Mouse (Mus musculus) heart, embryonic 10.5 days (tissue): ENCODE measurements at regions not wholly inside any gene's neighbourhood (a gene's known extent, or its start where the extent isn't known, plus 50 kb on each side); places are given as distances from the start of the nearest gene placed in this dataset.
A peak's percentile ranks its signal among the peaks of the same experiment; 100 is the strongest.
"Not testable (repeated sequence)": the region's sequence is repeated elsewhere in the genome, so short reads cannot be mapped to it uniquely, and the experiment has no call there.

Experiments used
- DNase-seq: peaks from one replicate; pipeline ENCODE4 v3.0.0-alpha.2; 2017; ENCODE audit warnings: low spot score
- H3K27ac ChIP-seq: fragments of 300-500 bp; sonication (generic); 2 replicates; pipeline ENCODE4 v1.5.1; 2016; ENCODE audit warnings: mild to moderate bottlenecking
- H3K27me3 ChIP-seq: fragments of 300-500 bp; sonication (generic); 2 replicates; pipeline ENCODE4 v1.6.1; 2016; ENCODE audit warnings: mild to moderate bottlenecking; ENCODE audit not compliant: poor library complexity, insufficient read depth, severe bottlenecking
- H3K36me3 ChIP-seq: fragments of 300-500 bp; sonication (generic); 2 replicates; pipeline ENCODE4 v1.6.1; 2016; ENCODE audit warnings: mild to moderate bottlenecking, moderate library complexity
- H3K4me1 ChIP-seq: fragments of 300-500 bp; sonication (generic); 2 replicates; pipeline ENCODE4 v1.6.1; 2016; ENCODE audit warnings: mild to moderate bottlenecking
- H3K4me3 ChIP-seq: fragments of 300-500 bp; sonication (generic); 2 replicates; pipeline ENCODE4 v1.5.1; 2016; ENCODE audit warnings: mild to moderate bottlenecking, moderate library complexity
- H3K9me3 ChIP-seq: fragments of 300-500 bp; sonication (generic); 2 replicates; pipeline ENCODE4 v1.6.1; 2016; ENCODE audit warnings: mild to moderate bottlenecking, moderate library complexity
- WGBS: fragments of 180-500 bp; shearing (Covaris S2); methylation state at CpG from one replicate; pipeline ENCODE4 v1.1.7; 2016; 5-methylcytosine and 5-hydroxymethylcytosine counted together

DNA sequence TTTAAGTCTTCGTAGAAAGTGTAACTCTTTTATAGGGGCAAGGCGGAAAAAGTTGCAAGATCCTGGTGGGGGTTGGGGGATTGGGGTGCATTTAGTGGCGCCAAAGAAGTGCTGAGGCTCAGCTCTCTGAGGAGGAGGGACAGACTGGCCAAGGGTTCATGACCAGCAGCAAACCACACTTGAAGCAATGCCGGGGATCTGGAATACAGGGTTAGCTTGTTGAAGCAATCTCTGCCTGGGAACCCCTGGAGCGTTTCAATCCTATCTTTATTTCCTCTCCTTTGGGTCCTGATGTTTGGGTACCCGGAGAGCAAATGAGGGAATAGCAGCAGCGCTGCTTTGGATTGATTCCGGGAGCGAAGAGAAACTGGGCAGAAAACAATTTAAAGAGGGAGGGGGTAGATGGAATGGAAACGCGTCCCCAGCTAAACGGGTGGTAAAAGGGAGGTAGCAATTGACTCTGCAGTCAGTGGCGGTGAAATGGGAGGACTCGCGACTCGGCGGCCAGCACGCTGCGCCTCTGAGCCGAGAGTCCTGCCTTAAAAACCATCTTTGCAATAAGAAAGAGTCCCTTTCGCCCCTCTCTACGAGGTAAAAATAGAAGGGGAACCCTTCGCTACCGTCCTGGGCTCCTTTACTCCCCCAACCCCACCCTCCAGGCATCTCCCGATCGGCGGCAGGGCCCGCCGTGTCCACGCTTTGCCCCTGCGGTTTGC, 86.5 kb downstream of the Nr2f2 start:
- peak overlapping the region; percentile 52; the same call in 1 of the 2 replicates for H3K27ac ChIP-seq
- under 1% methylated on average over 31 of the region's 31 CpGs for WGBS
- no peak for DNase-seq

GRCm38 (mm10) chr7:70279101-70279500, 87.4 kb downstream of the Nr2f2 start:
- H3K27ac ChIP-seq = no peak overlapping the region
- DNase-seq = no peak
- H3K4me1 ChIP-seq = peaks cover 16% of the 10 kb centered on the region
- WGBS = 6% methylated on average over 3 of the region's 3 CpGs
- no peaks in the 10 kb centered on the region for H3K36me3 ChIP-seq
- H3K9me3 ChIP-seq = no peaks in the 10 kb centered on the region
- H3K4me3 ChIP-seq = no peak overlapping the region
- H3K27me3 ChIP-seq = peaks cover 61% of the 10 kb centered on the region

More for the DNA sequence above, 86.5 kb downstream of the Nr2f2 start:
- no peaks in the 10 kb centered on the region for H3K9me3 ChIP-seq
- H3K27me3 ChIP-seq = peaks cover 71% of the 10 kb centered on the region
- H3K4me3 ChIP-seq = peak overlapping the region; percentile 53
- peaks cover 16% of the 10 kb centered on the region for H3K4me1 ChIP-seq
- no peaks in the 10 kb centered on the region for H3K36me3 ChIP-seq

DNA sequence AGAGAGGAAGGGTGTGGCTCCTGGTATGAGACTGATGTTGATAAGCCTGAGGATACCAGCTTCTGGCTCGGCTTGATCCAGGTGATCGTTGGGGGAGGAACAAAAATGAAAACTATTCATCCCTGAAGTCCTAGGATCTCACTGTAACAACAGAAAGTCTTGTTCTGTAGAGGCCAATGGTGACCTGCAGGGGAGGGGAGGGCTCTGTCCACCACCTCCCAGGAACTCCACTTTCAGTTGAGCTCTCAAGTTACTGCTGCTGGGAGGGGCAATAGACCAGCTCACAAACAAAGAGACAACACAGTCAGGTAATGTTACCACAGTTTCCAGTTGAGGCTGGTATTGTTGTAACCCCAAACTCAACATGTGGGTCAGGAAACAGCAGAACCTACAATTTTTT, 90.5 kb downstream of the Nr2f2 start:
- 59% methylated on average over 2 of the region's 2 CpGs for WGBS
- no peak for DNase-seq

DNA sequence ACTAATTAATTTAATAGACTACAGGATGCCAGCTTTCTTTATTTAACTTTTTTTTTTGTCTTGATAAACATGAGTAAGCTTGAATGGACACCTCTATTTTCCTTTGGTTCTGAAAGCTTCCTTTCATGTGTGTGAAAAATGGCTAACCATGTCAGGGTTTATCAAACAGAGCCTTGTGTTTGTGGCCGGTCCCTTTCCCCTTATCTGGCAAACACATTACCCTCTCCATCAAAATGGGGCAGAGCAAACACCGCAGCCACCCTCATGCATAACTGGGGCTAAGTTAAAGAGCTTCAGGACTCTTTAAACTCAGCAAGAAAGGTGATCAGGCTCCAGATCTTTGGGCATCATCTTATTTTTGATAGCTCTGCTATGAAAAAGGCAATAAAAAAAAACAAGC, 92.2 kb downstream of the Nr2f2 start:
- Histone ChIP-seq H3K27me3 (peaks cover 17% of the 10 kb centered on the region), H3K36me3 (no peaks in the 10 kb centered on the region), H3K4me1 (no peaks in the 10 kb centered on the region), H3K27ac (no peak overlapping the region), H3K9me3 (no peaks in the 10 kb centered on the region), H3K4me3 (no peak overlapping the region)
- DNase-seq = no peak
- WGBS = 16% methylated on average over 2 of the region's 2 CpGs

More for the DNA sequence above, 90.5 kb downstream of the Nr2f2 start:
- H3K27me3 ChIP-seq = peaks cover 31% of the 10 kb centered on the region
- peaks cover 12% of the 10 kb centered on the region for H3K4me1 ChIP-seq
- no peaks in the 10 kb centered on the region for H3K9me3 ChIP-seq
- H3K27ac ChIP-seq = no peak overlapping the region
- no peaks in the 10 kb centered on the region for H3K36me3 ChIP-seq
- no peak overlapping the region for H3K4me3 ChIP-seq

DNA sequence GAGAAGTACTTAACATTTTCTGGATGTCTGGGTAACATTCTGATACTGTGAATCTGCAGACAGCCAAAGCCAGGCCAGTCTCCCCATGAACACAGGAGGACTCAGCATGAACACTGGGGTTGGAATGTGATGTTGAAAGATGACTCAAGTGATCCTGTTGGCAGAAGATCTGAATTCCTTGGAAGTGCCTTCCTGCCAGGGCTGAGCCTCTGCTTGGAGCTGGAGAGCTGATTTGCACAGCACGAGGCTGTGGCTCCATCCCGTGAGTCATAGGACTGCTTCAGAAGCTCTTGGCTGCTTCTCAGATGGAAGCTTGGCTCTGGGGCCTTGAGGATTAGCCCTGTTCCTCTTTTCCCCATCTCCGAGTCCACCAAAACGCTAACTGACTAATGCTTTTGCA, 99.5 kb downstream of the Nr2f2 start:
- 35% methylated on average over 4 of the region's 4 CpGs for WGBS
- H3K27ac ChIP-seq = no peak overlapping the region
- no peaks in the 10 kb centered on the region for H3K9me3 ChIP-seq
- H3K4me1 ChIP-seq = no peaks in the 10 kb centered on the region; the same call in 1 of the 2 replicates
- no peak overlapping the region for H3K4me3 ChIP-seq
- no peaks in the 10 kb centered on the region for H3K27me3 ChIP-seq
- peak; percentile 80 for DNase-seq
- no peaks in the 10 kb centered on the region for H3K36me3 ChIP-seq

GRCm38 (mm10) chr7:70256806-70257205, 109.7 kb downstream of the Nr2f2 start:
- DNase-seq = no peak
- H3K27ac ChIP-seq = no peak overlapping the region
- H3K4me1 ChIP-seq = no peaks in the 10 kb centered on the region
- H3K27me3 ChIP-seq = no peaks in the 10 kb centered on the region
- H3K36me3 ChIP-seq = no peaks in the 10 kb centered on the region
- 92% methylated on average over 4 of the region's 4 CpGs for WGBS
- H3K9me3 ChIP-seq = no peaks in the 10 kb centered on the region
- no peak overlapping the region for H3K4me3 ChIP-seq

- 78% methylated on average over 3 of the region's 3 CpGs for WGBS
- H3K4me3 ChIP-seq = no peak overlapping the region
- no peaks in the 10 kb centered on the region for H3K36me3 ChIP-seq
- H3K9me3 ChIP-seq = no peaks in the 10 kb centered on the region
- H3K27ac ChIP-seq = no peak overlapping the region
- H3K4me1 ChIP-seq = no peaks in the 10 kb centered on the region
- DNase-seq = no peak
- H3K27me3 ChIP-seq = no peaks in the 10 kb centered on the region
Measured at GRCm38 (mm10) chr7:70255072-70255471, 111.5 kb downstream of the Nr2f2 start.

DNA sequence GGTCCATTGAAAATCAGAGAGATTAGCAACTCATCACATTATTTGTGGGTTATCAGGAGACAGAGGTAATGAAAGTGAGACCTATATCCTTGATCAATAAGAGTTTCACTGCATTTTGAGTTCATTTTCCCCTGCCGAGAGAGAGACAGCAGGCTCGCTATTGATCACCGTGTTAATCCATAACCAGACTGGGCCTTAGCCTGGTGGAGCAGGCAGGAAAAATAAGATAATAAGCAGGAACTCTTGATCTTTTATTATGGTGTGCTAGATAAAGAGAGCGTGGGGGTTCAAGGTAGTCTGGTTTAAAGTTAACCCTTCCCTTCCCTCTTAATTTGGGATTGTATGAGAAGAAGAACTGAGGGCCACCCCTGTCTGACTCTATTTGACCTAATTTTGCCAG, 113.3 kb downstream of the Nr2f2 start:
- H3K36me3 ChIP-seq = no peaks in the 10 kb centered on the region
- H3K4me3 ChIP-seq = no peak overlapping the region
- no peak for DNase-seq
- no peak overlapping the region for H3K27ac ChIP-seq
- 71% methylated on average over 4 of the region's 4 CpGs for WGBS
- no peaks in the 10 kb centered on the region for H3K27me3 ChIP-seq
- H3K4me1 ChIP-seq = no peaks in the 10 kb centered on the region
- H3K9me3 ChIP-seq = no peaks in the 10 kb centered on the region

GRCm38 (mm10) chr7:70239059-70239458, 127.5 kb downstream of the Nr2f2 start:
- DNase-seq, H3K4me3 ChIP-seq, H3K4me1 ChIP-seq, H3K27me3 ChIP-seq, H3K27ac ChIP-seq, H3K36me3 ChIP-seq, H3K9me3 ChIP-seq: not testable (repeated sequence)
- WGBS = 80% methylated on average over 9 of the region's 9 CpGs

GRCm38 (mm10) chr7:70219310-70219709, 147.2 kb downstream of the Nr2f2 start:
- no peaks in the 10 kb centered on the region for H3K27me3 ChIP-seq
- H3K9me3 ChIP-seq = no peaks in the 10 kb centered on the region
- H3K36me3 ChIP-seq = no peaks in the 10 kb centered on the region
- no peak overlapping the region for H3K27ac ChIP-seq
- no peak for DNase-seq
- no peak overlapping the region for H3K4me3 ChIP-seq
- 90% methylated on average over 6 of the region's 6 CpGs for WGBS
- peaks cover 3% of the 10 kb centered on the region for H3K4me1 ChIP-seq

GRCm38 (mm10) chr7:70217137-70217536, 149.4 kb downstream of the Nr2f2 start:
- no peak for DNase-seq
- no peak overlapping the region for H3K27ac ChIP-seq
- H3K9me3 ChIP-seq = no peaks in the 10 kb centered on the region
- no peaks in the 10 kb centered on the region for H3K36me3 ChIP-seq
- WGBS = 85% methylated on average over 2 of the region's 2 CpGs
- H3K4me1 ChIP-seq = peaks cover 10% of the 10 kb centered on the region
- no peaks in the 10 kb centered on the region for H3K27me3 ChIP-seq
- no peak overlapping the region for H3K4me3 ChIP-seq

- no peaks in the 10 kb centered on the region for H3K36me3 ChIP-seq
- peaks cover 10% of the 10 kb centered on the region for H3K4me1 ChIP-seq
- H3K9me3 ChIP-seq = no peaks in the 10 kb centered on the region
- 44% methylated on average over 4 of the region's 4 CpGs for WGBS
- no peak overlapping the region for H3K27ac ChIP-seq
- no peaks in the 10 kb centered on the region for H3K27me3 ChIP-seq
- no peak overlapping the region for H3K4me3 ChIP-seq
- DNase-seq = no peak
Measured at GRCm38 (mm10) chr7:70213970-70214520, 152.5 kb downstream of the Nr2f2 start.

GRCm38 (mm10) chr7:70205900-70206299, 160.6 kb downstream of the Nr2f2 start:
- no peak for DNase-seq
- 69% methylated on average over 1 of the region's 1 CpGs for WGBS
- no peaks in the 10 kb centered on the region for H3K4me1 ChIP-seq
- no peaks in the 10 kb centered on the region for H3K36me3 ChIP-seq
- no peaks in the 10 kb centered on the region for H3K9me3 ChIP-seq
- H3K27me3 ChIP-seq = no peaks in the 10 kb centered on the region
- H3K27ac ChIP-seq = no peak overlapping the region
- H3K4me3 ChIP-seq = no peak overlapping the region

- Histone ChIP-seq H3K27me3 (no peaks in the 10 kb centered on the region), H3K4me3 (no peak overlapping the region), H3K4me1 (no peaks in the 10 kb centered on the region), H3K27ac (no peak overlapping the region), H3K9me3 (no peaks in the 10 kb centered on the region), H3K36me3 (no peaks in the 10 kb centered on the region)
- DNase-seq = no peak
- 93% methylated on average over 4 of the region's 4 CpGs for WGBS
Measured at GRCm38 (mm10) chr7:70200188-70200587, 166.3 kb downstream of the Nr2f2 start.
